Mouse (Mus musculus) embryo, embryonic 11 days (tissue): Measurements from ENCODE around the gene Arhgef1.
A peak's percentile ranks its signal among the peaks of the same experiment; 100 is the strongest.

Source experiments
- DNase-seq: peaks from one replicate; pipeline ENCODE4 v3.0.0-alpha.2; 2015

Gene Arhgef1

GRCm38 (mm10) chr7:24947316-24948048 is 44.8 kb downstream of the Arhgef1 start:
- no peak for DNase-seq

DNA sequence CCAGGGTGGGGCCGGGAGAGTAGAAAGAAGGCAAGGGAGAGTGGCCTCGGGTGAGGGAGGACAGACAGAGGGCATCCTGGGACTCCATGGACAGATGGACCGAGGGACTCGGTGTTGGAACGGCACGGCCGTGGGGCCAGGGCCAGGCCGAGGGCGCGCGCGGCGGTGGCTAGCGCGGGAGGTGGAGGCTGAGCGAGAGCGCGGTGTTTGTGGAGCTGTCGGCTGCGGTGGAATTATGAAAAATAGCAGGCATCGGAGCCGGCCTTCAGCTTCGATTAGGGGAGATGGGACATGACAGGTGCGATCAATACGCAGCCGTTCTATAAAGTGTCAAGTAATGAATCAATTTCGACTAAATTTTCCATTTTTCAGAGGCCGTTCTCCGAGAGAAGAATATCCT is 46.1 kb downstream of the Arhgef1 start:
- no peak for DNase-seq

DNA sequence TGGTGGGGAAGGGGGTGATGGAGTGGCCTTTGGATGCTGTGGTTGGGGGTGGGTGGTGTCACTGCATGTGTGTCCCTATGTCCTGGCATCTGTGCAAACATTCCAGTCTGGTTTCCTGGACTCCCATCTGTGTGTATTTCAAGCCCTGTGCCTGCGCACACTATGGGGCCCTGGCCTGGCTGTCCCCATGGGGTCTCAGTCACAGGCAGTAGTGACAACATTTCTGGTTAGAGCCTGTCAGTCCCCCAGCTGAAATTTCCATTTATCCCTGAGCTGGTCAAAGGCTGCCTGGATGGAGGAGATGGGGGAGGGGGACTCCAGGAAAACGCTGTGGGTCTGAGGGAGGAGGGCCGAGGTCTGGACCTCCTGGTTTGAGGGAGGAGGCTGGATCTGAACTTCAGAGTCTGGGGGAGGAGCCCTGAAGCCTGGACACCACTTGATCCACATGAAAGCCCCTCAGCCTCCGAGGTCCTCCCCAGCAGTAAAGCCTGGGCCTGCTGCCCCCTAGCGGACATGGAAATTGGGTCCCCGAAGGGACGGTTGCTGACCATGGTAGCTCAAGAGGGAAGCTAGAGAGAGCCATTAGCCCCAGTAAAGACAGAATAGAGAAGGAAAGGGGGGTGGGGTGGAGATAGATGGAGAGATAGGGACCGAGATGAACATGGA is 47.4 kb downstream of the Arhgef1 start:
- peak; percentile 90 for DNase-seq

DNA sequence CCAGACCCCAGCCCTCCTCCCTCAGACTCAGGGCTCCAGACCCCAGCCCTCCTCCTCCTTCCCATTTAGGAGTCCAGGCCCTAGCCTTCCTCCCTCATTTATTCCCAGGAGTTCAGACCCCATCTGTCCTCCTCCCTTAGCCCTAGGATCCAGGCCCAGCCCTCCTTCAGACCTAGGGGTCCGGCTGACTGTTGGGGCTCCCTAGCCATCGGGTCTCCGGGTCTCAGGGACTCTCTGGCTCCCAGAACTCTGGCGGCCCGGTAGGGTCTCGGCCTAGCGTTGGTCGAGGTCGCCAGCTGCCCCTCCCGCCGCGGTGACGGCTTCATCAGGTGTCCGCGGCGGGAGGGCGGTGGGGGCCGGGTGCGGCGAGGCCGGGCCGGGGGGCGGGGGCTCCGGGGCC is 51.3 kb downstream of the Arhgef1 start:
- DNase-seq: no peak

DNA sequence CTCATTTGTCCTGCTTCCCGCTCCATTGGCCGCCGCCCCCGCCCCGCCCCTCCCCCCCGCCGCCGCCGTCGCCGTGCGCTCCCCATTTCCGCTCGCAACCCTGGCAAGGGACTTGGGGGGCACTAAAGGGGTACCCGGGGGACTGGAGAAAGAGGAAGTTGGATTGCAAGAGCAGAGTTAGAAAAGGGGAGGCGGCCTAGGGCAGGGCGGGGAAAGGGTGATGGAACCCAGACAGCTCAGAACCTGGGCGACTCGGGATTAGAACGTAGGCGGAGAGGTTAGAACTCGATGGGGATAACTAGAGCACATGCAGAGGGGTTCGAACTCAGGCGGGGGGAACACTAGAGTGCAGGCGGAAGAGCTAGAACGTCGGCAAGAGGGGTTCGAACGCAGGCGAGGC is 51.7 kb downstream of the Arhgef1 start:
- DNase-seq: peak; percentile 44

DNA sequence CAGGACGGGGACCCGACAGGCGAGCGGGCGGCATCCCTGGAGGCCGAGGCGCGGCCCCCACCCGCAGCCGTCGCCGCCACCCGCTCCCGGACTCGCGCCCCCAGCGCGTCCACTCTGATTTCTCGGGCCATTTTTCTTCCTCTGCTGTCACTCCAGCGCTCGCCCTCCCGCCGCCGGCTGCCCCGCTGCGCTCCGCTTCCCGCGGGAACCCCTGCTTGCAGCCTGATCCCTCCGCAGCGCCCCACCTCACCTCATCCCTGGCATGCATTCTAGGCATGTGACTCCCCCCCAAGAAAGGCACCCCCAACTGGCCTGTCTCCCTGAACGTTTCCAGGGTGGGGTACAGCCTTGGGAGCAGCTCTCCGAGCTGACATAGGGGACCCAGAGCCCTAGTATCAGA is 52.5 kb downstream of the Arhgef1 start:
- no peak for DNase-seq

GRCm38 (mm10) chr7:24964288-24964687 is 61.6 kb downstream of the Arhgef1 start:
- DNase-seq: no peak

DNA sequence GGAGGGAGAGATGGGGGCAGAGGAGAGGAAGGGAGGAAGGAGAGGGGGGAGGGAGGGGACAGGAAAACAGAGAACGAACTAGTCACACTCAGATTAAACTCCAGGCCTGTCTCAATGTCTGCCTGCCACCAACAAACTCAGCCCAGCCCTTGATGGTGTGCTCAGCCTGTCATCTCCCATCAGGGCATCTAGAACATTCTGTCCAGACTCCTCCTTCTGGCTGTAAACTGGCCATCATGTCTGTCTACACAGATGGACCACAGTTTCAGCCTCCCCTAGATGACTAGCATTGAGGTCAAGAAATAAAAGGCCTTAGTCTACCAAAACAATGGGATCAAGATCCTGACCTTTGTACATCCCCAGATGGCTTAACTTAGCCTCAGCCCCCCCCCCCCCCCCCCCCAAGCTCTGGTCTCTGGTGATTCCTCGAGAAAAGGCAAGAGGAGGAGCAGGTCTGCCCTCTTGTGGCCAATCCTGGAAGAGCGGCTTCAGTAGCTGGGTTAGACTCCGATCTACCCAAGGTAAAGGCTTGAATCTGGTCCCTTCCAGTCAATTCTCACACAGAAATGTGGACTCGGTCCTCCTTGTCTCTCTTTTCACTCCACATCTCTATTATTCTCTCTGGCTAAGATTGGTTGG is 62.3 kb downstream of the Arhgef1 start:
- DNase-seq: peak; percentile 82

GRCm38 (mm10) chr7:24967966-24968365 is 65.3 kb downstream of the Arhgef1 start:
- no peak for DNase-seq

GRCm38 (mm10) chr7:24968463-24968862 is 65.8 kb downstream of the Arhgef1 start:
- DNase-seq: no peak

GRCm38 (mm10) chr7:24969805-24970204 is 67.1 kb downstream of the Arhgef1 start:
- DNase-seq: no peak

DNA sequence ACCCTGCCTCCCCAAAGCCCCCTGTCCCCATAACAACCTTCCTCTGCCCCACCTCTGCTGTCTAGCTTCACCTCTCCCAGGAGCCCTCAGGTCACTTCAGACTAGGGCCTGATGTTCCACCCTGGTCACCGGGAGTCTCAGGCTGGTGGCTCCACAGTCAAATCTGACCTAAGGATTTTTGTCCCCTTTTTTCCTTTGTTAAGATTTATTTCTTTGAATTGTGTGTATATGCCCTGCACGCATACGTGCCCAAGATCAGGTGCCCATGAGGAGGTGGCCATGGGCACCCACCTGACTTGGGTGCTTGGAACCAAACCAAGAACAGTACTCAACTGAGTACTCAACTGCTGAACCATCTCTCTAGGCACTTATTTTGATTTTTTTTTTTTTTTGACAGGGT is 67.6 kb downstream of the Arhgef1 start:
- no peak for DNase-seq

DNA sequence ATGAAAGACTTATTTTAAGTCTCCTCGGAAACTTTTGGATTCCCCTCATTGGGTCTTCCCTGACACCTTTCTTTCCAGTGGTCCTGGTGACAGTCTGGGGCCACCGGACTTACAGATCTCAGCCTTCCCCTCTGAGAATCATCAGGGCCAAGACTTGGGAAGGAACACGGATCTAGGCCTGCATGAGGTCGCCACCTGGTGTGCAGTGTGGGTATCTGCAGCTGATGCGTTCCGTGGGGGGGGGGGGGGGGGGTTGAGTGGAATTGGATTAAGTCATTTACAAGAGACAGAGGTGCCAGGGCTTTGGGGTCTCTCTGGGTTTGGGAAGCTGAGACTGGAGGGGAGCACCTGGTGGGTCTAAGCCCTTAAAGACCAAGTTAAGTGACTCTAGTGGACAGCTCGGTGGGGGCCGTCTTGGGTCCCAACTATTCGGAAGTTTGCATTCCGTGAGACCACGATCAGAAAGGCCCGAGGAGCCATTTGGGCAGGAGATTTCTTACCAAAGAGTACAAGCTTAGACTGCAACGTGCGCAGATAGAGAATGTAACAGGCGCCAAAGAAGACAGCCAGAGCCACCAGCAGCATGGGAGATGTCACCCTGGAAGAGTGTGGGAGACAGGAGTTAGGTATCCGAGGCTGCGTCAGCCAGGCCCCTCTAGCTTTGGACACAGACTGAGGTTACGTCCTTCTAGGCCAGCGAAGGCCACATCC is 68.7 kb downstream of the Arhgef1 start:
- peak; percentile 70 for DNase-seq

DNA sequence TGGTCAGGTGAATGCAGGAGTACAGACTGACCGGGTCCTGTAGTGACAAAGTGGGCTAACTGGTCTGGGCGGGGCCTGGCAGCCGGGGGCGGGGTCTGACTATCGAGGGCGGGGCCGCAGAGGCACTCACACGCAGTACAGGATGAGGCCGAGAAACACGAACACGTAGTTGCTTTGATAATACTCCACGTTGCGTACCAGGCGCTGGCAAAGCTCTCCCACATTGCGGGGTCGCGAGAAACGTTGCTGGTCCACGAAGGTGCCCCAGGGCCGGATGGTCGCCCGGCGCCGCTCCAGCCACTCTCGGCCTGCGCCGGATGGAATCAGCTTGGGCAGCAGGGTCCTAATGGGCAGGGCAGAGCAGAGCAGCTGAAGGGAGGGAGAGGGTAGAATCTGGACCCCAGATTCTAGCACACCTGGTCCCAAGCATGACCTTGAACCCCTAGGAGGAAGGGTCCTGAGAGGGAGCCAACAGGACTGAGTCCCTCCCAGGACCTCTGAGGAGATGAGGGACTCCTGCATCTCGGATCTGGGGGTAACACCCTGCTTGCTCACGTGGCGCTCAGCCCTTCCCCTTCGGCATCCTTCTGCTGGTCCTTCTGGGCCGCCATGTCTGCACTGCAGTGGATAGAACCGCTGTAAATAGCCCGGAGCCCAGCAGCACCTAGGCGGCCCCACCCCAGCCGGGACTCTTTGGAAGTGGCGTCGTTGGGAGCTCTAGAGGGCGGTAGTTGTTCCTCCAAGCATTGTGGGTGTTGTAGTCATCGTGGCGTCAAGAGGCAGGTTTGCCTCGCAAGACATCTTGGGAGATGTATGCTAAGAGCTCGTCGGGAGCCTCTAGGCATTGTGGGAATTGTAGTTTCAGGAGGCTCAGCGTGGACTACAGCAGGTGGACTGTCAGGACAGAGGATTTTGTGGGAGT is 69.5 kb downstream of the Arhgef1 start, which contains the start of gene Rabac1:
TSS of gene Rabac1 (minus strand) at position 783 of the 922 bp plus-strand sequence.
- peak; percentile 95 for DNase-seq

DNA sequence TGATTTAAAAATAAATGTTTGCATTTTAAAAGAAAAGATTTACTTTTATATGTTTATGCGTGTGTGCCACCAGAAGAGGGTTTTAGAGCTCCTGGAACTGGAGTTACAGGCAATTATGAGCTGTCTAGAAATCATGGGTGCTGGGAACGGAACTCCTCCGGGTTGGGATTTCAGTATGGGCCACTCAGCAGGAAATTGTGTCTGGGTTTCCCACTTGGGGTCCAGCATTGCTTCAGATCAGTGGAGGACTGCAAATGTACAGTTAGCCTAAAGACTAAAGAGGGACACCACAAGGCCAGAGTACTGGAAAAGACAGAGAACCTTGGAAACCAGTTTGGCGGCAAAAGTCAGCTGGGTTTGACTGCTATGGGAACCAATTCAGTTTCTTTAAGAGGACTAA is 70.5 kb downstream of the Arhgef1 start:
- DNase-seq: no peak

DNA sequence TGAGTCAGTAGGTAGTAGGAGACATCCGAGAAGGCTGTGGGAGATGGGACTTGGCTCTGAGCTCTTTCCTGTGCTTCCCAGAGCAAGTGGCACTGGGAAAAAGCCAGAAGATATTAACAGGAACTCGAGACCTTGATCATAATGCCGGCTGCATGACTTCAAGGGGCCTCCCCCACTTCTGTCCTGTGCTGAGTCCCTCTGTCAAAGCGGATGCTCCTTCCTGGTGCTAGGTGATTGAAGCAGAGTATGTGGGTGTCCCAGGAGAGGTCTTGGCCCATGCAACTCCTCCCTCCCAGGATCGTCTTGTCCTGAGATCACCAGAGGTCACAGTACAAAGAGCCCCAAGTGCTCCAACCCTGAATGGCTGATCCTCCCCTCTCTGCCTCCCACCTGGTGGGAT is 71.2 kb downstream of the Arhgef1 start:
- no peak for DNase-seq

GRCm38 (mm10) chr7:24974893-24975595 is 72.3 kb downstream of the Arhgef1 start:
- peak; percentile 72 for DNase-seq
